Mouse (Mus musculus) neural tube, embryonic 14.5 days (tissue): ENCODE results near the gene Trim75. TPM values are rescaled to one million over a fixed set of nuclear protein-coding genes. Genes with fewer than 3 reads are reported as not detected.
"Not testable (repeated sequence)": the region's sequence is repeated elsewhere in the genome, so short reads cannot be mapped to it uniquely, and the experiment has no call there.

Source experiments
- ATAC-seq: fragments of 200-750 bp; cut with Nextera tagmentation; 2 replicates; pipeline ENCODE4 v1.8.0; 2017; ENCODE audit warnings: low read depth, mild to moderate bottlenecking, moderate TSS enrichment, moderate library complexity
- H3K27ac ChIP-seq: fragments of 300-500 bp; sonication (generic); 2 replicates; pipeline ENCODE4 v1.5.1; 2014; ENCODE audit warnings: low read depth, mild to moderate bottlenecking, control low read depth, low read length, moderate library complexity, mixed read lengths
- H3K27me3 ChIP-seq: fragments of 300-500 bp; sonication (generic); 2 replicates; pipeline ENCODE4 v1.6.1; 2014; ENCODE audit warnings: low read length; ENCODE audit not compliant: control insufficient read depth, insufficient read depth
- H3K36me3 ChIP-seq: fragments of 300-500 bp; sonication (generic); 2 replicates; pipeline ENCODE4 v1.6.1; 2014; ENCODE audit warnings: low read length, mixed read lengths; ENCODE audit not compliant: control insufficient read depth, insufficient read depth
- H3K4me1 ChIP-seq: fragments of 300-500 bp; sonication (generic); 2 replicates; pipeline ENCODE4 v1.6.1; 2014; ENCODE audit warnings: low read length; ENCODE audit not compliant: control insufficient read depth, insufficient read depth
- H3K4me2 ChIP-seq: fragments of 300-500 bp; sonication (generic); 2 replicates; pipeline ENCODE4 v1.6.1; 2014; ENCODE audit warnings: mild to moderate bottlenecking, low read depth, low read length, control low read depth
- H3K4me3 ChIP-seq: fragments of 300-500 bp; sonication (generic); 2 replicates; pipeline ENCODE4 v1.5.1; 2014; ENCODE audit warnings: low read depth, low read length, control low read depth, mixed read lengths
- H3K9ac ChIP-seq: fragments of 300-500 bp; sonication (generic); replicated peaks from 2 replicates; pipeline ENCODE4 v1.6.1; 2014; ENCODE audit warnings: low read depth, mild to moderate bottlenecking, control low read depth, low read length, mixed read lengths
- H3K9me3 ChIP-seq: fragments of 300-500 bp; sonication (generic); 2 replicates; pipeline ENCODE4 v1.6.1; 2016; ENCODE audit warnings: low read length; ENCODE audit not compliant: control insufficient read depth
- WGBS: fragments of 180-500 bp; shearing (Covaris S2); extraction: QIAGEN DNeasy Blood & Tissue Kit; methylation state at CpG from one replicate; pipeline ENCODE4 v1.1.7; 2014; 5-methylcytosine and 5-hydroxymethylcytosine counted together
- polyA plus RNA-seq: library from polyadenylated mRNA; unstranded; fragments of >200 nt; fragmentation: Nextera tagmentation; extraction: Ambion mirVana; gene quantifications from 2 replicates; pipeline ENCODE4 v1.2.1, GENCODE M21; 2014

Trim75 gene
- polyA plus RNA-seq, 1 experiment from 2014 or later = 0.05 TPM

GRCm38 (mm10) chr8:65018423-65018822 lies 30.8 kb upstream of the Trim75 start, which contains the start of the genes Trim61 and Trim60:
Gene Trim61 (minus strand): TSS chr8:65018523.
Gene Trim60 (minus strand): TSS chr8:65018584.
- ATAC-seq = no peak
- WGBS = 89% methylated on average over 8 of the region's 8 CpGs
- Histone ChIP-seq H3K4me2 (no peak within 1 kb of the TSS), H3K4me1 (no peaks in the 10 kb centered on the region), H3K27me3 (no peaks in the 10 kb centered on the region), H3K9me3 (no peaks in the 10 kb centered on the region), H3K27ac (no peak within 1 kb of the TSS), H3K36me3 (no peaks in the 10 kb centered on the region), H3K4me3 (no peak within 1 kb of the TSS), H3K9ac (no peak within 1 kb of the TSS)

- H3K4me2 ChIP-seq, H3K4me3 ChIP-seq, H3K9ac ChIP-seq, H3K36me3 ChIP-seq, H3K9me3 ChIP-seq, H3K4me1 ChIP-seq, ATAC-seq, H3K27ac ChIP-seq, H3K27me3 ChIP-seq: not testable (repeated sequence)
- WGBS = 80% methylated on average over 6 of the region's 6 CpGs
Measured at GRCm38 (mm10) chr8:65007616-65008015, 20.0 kb upstream of the Trim75 start.

GRCm38 (mm10) chr8:64998806-64999365 lies 11.3 kb upstream of the Trim75 start:
- no peak for ATAC-seq
- Histone ChIP-seq H3K4me2 (no peak overlapping the region), H3K27ac (no peak overlapping the region), H3K9ac (no peak overlapping the region), H3K36me3 (no peaks in the 10 kb centered on the region), H3K4me1 (no peaks in the 10 kb centered on the region), H3K27me3 (no peaks in the 10 kb centered on the region), H3K9me3 (no peaks in the 10 kb centered on the region), H3K4me3 (no peak overlapping the region)
- 90% methylated on average over 4 of the region's 4 CpGs for WGBS

- ATAC-seq = no peak
- H3K4me1 ChIP-seq = no peaks in the 10 kb centered on the region
- H3K27me3 ChIP-seq = no peaks in the 10 kb centered on the region
- no peak overlapping the region for H3K4me2 ChIP-seq
- H3K36me3 ChIP-seq = no peaks in the 10 kb centered on the region
- H3K4me3 ChIP-seq = no peak overlapping the region
- WGBS = 84% methylated on average over 20 of the region's 20 CpGs
- no peak overlapping the region for H3K9ac ChIP-seq
- no peaks in the 10 kb centered on the region for H3K9me3 ChIP-seq
- no peak overlapping the region for H3K27ac ChIP-seq
Measured at GRCm38 (mm10) chr8:64983150-64983897, 4.3 kb downstream of the Trim75 start.

- Histone ChIP-seq H3K4me3 (no peak overlapping the region), H3K9me3 (no peaks in the 10 kb centered on the region), H3K27me3 (no peaks in the 10 kb centered on the region), H3K27ac (no peak overlapping the region), H3K4me2 (no peak overlapping the region), H3K9ac (no peak overlapping the region), H3K4me1 (no peaks in the 10 kb centered on the region), H3K36me3 (no peaks in the 10 kb centered on the region)
- no peak for ATAC-seq
Measured at GRCm38 (mm10) chr8:64962836-64963235, 24.8 kb downstream of the Trim75 start.

- Histone ChIP-seq H3K36me3 (no peaks in the 10 kb centered on the region), H3K27ac (no peak overlapping the region), H3K4me2 (no peak overlapping the region), H3K4me3 (no peak overlapping the region), H3K4me1 (no peaks in the 10 kb centered on the region), H3K9ac (no peak overlapping the region), H3K27me3 (no peaks in the 10 kb centered on the region), H3K9me3 (no peaks in the 10 kb centered on the region)
- ATAC-seq = no peak
- 82% methylated on average over 9 of the region's 9 CpGs for WGBS
Measured at GRCm38 (mm10) chr8:64959025-64959424, 28.6 kb downstream of the Trim75 start.

GRCm38 (mm10) chr8:64952101-64952500 lies 35.5 kb downstream of the Trim75 start:
- no peak overlapping the region for H3K4me3 ChIP-seq
- ATAC-seq = no peak
- WGBS = 82% methylated on average over 6 of the region's 6 CpGs
- no peaks in the 10 kb centered on the region for H3K36me3 ChIP-seq
- no peaks in the 10 kb centered on the region; the same call in 1 of the 2 replicates for H3K4me1 ChIP-seq
- H3K27me3 ChIP-seq = no peaks in the 10 kb centered on the region
- H3K27ac ChIP-seq = no peak overlapping the region
- H3K9ac ChIP-seq = no peak overlapping the region
- no peaks in the 10 kb centered on the region for H3K9me3 ChIP-seq
- H3K4me2 ChIP-seq = no peak overlapping the region

- Histone ChIP-seq H3K9ac (no peak overlapping the region), H3K4me2 (no peak overlapping the region), H3K27me3 (no peaks in the 10 kb centered on the region), H3K36me3 (no peaks in the 10 kb centered on the region), H3K4me1 (no peaks in the 10 kb centered on the region; the same call in 1 of the 2 replicates), H3K4me3 (no peak overlapping the region), H3K9me3 (no peaks in the 10 kb centered on the region), H3K27ac (no peak overlapping the region)
- ATAC-seq = no peak
- 82% methylated on average over 1 of the region's 1 CpGs for WGBS
Measured at GRCm38 (mm10) chr8:64948371-64948770, 39.3 kb downstream of the Trim75 start.

- H3K36me3 ChIP-seq = no peaks in the 10 kb centered on the region
- H3K27me3 ChIP-seq = no peaks in the 10 kb centered on the region
- no peaks in the 10 kb centered on the region; the same call in 1 of the 2 replicates for H3K4me1 ChIP-seq
- H3K4me3 ChIP-seq = peak overlapping the region; percentile 69
- H3K27ac ChIP-seq = peak overlapping the region; percentile 63
- peak overlapping the region; percentile 52 for H3K4me2 ChIP-seq
- no peak for ATAC-seq
- peak overlapping the region; percentile 54 for H3K9ac ChIP-seq
- H3K9me3 ChIP-seq = no peaks in the 10 kb centered on the region
- 9% methylated on average over 10 of the region's 10 CpGs for WGBS
Measured at GRCm38 (mm10) chr8:64947698-64948034, 40.0 kb downstream of the Trim75 start.
